Mouse (Mus musculus) olfactory bulb, adult 2 months (tissue): ENCODE measurements around the gene Gm10197. TPM values are rescaled to one million over a fixed set of nuclear protein-coding genes. Genes with fewer than 3 reads are reported as not detected.
A peak's percentile ranks its signal among the peaks of the same experiment; 100 is the strongest.

Source experiments
- H3K27ac ChIP-seq: fragments of 200-500 bp; 2 replicates; pipeline ENCODE4 v1.5.1; 2012; ENCODE audit warnings: low read depth, low read length; ENCODE audit not compliant: insufficient read depth
- H3K4me1 ChIP-seq: fragments of 200-500 bp; 2 replicates; pipeline ENCODE4 v1.6.1; 2012; ENCODE audit warnings: low read length; ENCODE audit not compliant: control insufficient read depth, insufficient read depth
- H3K4me3 ChIP-seq: fragments of 200-500 bp; 2 replicates; pipeline ENCODE4 v1.5.1; 2012; ENCODE audit warnings: mild to moderate bottlenecking, low read depth, low read length, moderate library complexity; ENCODE audit not compliant: insufficient read depth
- CTCF ChIP-seq: fragments of 200-500 bp; IDR thresholded peaks from 2 replicates; pipeline ENCODE4 v1.5.1; 2012; ENCODE audit warnings: low read depth, mild to moderate bottlenecking, low read length, moderate library complexity; ENCODE audit not compliant: insufficient read depth
- POLR2A ChIP-seq: fragments of 200-500 bp; IDR thresholded peaks from 2 replicates; pipeline ENCODE4 v1.6.1; 2012; ENCODE audit warnings: mild to moderate bottlenecking, low read depth, low read length, moderate library complexity; ENCODE audit not compliant: insufficient read depth
- WGBS: fragments of 180-500 bp; shearing (Covaris S2); methylation state at CpG from one replicate; pipeline ENCODE4 v1.1.7; 2018; 5-methylcytosine and 5-hydroxymethylcytosine counted together
- polyA plus RNA-seq: library from polyadenylated mRNA; stranded (reverse); fragments of >200 nt; gene quantifications from 2 replicates; pipeline ENCODE4 v1.2.4, GENCODE M21; 2012; ENCODE audit warnings: low replicate concordance; ENCODE audit not compliant: missing spikeins, insufficient read depth, insufficient read length

Gm10197 gene
- polyA plus RNA-seq, 1 experiment: not detected

GRCm38 (mm10) chr19:53324866-53325265 lies 46.7 kb downstream of the Gm10197 start:
- H3K27ac ChIP-seq: peak overlapping the region; percentile 52; the same call in 1 of the 2 replicates
- 33% methylated on average over 6 of the region's 6 CpGs for WGBS
- H3K4me3 ChIP-seq: peak overlapping the region; percentile 21; the same call in 1 of the 2 replicates
- TF ChIP-seq POLR2A: no peak
- TF ChIP-seq CTCF: no peak
- peaks cover 22% of the 10 kb centered on the region for H3K4me1 ChIP-seq

DNA sequence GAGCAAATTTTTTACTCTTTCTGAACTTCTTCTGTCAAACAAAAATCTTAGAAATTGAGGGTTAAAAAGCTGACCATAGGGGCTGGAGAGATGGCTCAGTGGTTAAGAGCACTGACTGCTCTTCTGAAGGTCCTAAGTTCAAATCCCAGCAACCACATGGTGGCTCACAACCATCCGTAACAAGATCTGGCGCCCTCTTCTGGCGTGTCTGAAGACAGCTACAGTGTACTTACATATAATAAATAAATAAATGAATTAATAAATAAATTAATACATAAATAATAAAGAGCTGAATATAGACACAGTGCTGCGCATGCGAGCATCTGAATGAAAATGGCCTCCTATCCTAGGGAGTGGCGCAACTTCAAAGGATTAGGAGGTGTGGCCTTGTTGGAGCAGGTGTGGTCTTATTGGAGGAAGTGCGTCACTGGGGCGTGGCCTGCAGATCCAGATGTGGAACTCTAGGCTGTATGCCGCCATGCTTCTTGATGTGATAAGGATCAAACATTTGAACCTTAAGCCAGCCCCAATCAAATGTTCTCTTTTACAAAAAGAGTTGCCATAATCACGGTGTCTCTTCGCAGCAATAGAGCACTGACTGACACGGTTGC lies 49.0 kb downstream of the Gm10197 start:
- H3K4me3 ChIP-seq: no peak overlapping the region
- WGBS: 94% methylated on average over 12 of the region's 12 CpGs
- H3K4me1 ChIP-seq: peaks cover 31% of the 10 kb centered on the region
- H3K27ac ChIP-seq: no peak overlapping the region
- TF ChIP-seq POLR2A: no peak
- no peak for TF ChIP-seq CTCF

Other genes with a start within 250 kb of the Gm10197 start
- gene Add3, start 231.3 kb downstream of the Gm10197 start, polyA plus RNA-seq: not detected in 2 replicates
- gene Mxi1, start 61.2 kb downstream of the Gm10197 start, polyA plus RNA-seq: not detected in 2 replicates
- not detected in 2 replicates for gene Smndc1, start 18.8 kb upstream of the Gm10197 start, polyA plus RNA-seq
- not detected in 2 replicates for gene Dusp5, start 157.3 kb upstream of the Gm10197 start, polyA plus RNA-seq
- gene Nutf2-ps1, start 217.3 kb upstream of the Gm10197 start, polyA plus RNA-seq: not detected in 2 replicates
- gene Smc3, start 228.6 kb upstream of the Gm10197 start, polyA plus RNA-seq: 104 TPM in 1 of 2 replicates, not detected in the other